Mouse (Mus musculus) heart, embryonic 12.5 days (tissue): ENCODE measurements around the gene Arhgap10. TPM values are rescaled to one million over a fixed set of nuclear protein-coding genes. Genes with fewer than 3 reads are reported as not detected.
A peak's percentile ranks its signal among the peaks of the same experiment; 100 is the strongest.

Source experiments
- ATAC-seq: fragments of 200-750 bp; cut with Nextera tagmentation; 2 replicates; pipeline ENCODE4 v1.8.0; 2017; ENCODE audit warnings: moderate TSS enrichment, moderate library complexity; ENCODE audit not compliant: insufficient number of reproducible peaks, low FRiP score
- H3K27ac ChIP-seq: fragments of 300-500 bp; sonication (generic); 2 replicates; pipeline ENCODE4 v1.5.1; 2016; ENCODE audit warnings: mild to moderate bottlenecking, moderate library complexity; ENCODE audit not compliant: poor library complexity, severe bottlenecking
- H3K27me3 ChIP-seq: fragments of 300-500 bp; sonication (generic); replicated peaks from 2 replicates; pipeline ENCODE4 v1.6.1; 2016; ENCODE audit warnings: mild to moderate bottlenecking, moderate library complexity
- H3K36me3 ChIP-seq: fragments of 300-500 bp; sonication (generic); 2 replicates; pipeline ENCODE4 v1.6.1; 2016; ENCODE audit warnings: mild to moderate bottlenecking, moderate library complexity
- H3K4me1 ChIP-seq: fragments of 300-500 bp; sonication (generic); replicated peaks from 2 replicates; pipeline ENCODE4 v1.6.1; 2016; ENCODE audit warnings: mild to moderate bottlenecking
- H3K4me2 ChIP-seq: fragments of 300-500 bp; sonication (generic); 2 replicates; pipeline ENCODE4 v1.6.1; 2016; ENCODE audit warnings: mild to moderate bottlenecking, moderate library complexity
- H3K4me3 ChIP-seq: fragments of 300-500 bp; sonication (generic); 2 replicates; pipeline ENCODE4 v1.5.1; 2016; ENCODE audit warnings: mild to moderate bottlenecking
- H3K9ac ChIP-seq: fragments of 300-500 bp; sonication (generic); 2 replicates; pipeline ENCODE4 v1.6.1; 2016; ENCODE audit warnings: mild to moderate bottlenecking, moderate library complexity
- H3K9me3 ChIP-seq: fragments of 300-500 bp; sonication (generic); replicated peaks from 2 replicates; pipeline ENCODE4 v1.6.1; 2016; ENCODE audit warnings: mild to moderate bottlenecking, moderate library complexity
- WGBS: fragments of 180-500 bp; shearing (Covaris S2); methylation state at CpG from one replicate; pipeline ENCODE4 v1.1.7; 2016; 5-methylcytosine and 5-hydroxymethylcytosine counted together
- polyA plus RNA-seq: library from polyadenylated mRNA; unstranded; fragments of >200 nt; fragmentation: Nextera tagmentation; extraction: Ambion mirVana; gene quantifications from 2 replicates; pipeline ENCODE4 v1.2.1, GENCODE M21; 2016

The Arhgap10 gene
- polyA plus RNA-seq = 23.8 and 25.3 TPM in 2 replicates

GRCm38 (mm10) chr8:77517301-77518200 lies at the start of gene Arhgap10:
Gene Arhgap10, minus strand, starts transcription at chr8:77517953.
- WGBS = under 1% methylated on average over 84 of the region's 95 CpGs
- Histone ChIP-seq H3K4me1 (peaks cover 40% of the 10 kb centered on the region), H3K4me3 (peak within 1 kb of the TSS; percentile 87), H3K9ac (peak within 1 kb of the TSS; percentile 94), H3K27me3 (no peaks in the 10 kb centered on the region), H3K36me3 (no peaks in the 10 kb centered on the region; the same call in 1 of the 2 replicates), H3K27ac (peak within 1 kb of the TSS; percentile 92), H3K9me3 (no peaks in the 10 kb centered on the region), H3K4me2 (peak within 1 kb of the TSS; percentile 87)
- ATAC-seq = peak; percentile 90

DNA sequence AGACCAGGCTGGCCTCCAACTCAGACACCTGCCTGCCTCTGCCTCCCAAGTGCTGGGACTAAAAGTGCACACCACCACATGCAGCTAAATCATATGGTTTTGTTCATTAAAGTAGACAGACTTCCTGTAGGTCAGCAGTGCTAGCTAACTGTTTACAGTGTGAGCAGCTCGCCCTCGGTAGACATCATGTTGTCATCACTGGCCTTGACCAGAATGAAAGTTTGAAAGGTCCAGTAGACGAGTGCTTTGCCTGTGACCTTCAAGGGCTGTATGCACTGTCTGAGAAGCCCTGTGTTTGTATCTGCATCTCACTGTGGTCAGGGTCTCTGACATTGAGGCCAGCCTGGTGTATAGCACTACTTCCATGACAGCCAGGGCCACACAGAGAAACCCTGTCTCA lies 43.7 kb upstream of the Arhgap10 start:
- WGBS = 82% methylated on average over 3 of the region's 3 CpGs
- Histone ChIP-seq H3K9me3 (no peaks in the 10 kb centered on the region), H3K4me2 (no peak overlapping the region), H3K27ac (no peak overlapping the region), H3K9ac (no peak overlapping the region), H3K4me1 (no peaks in the 10 kb centered on the region), H3K27me3 (no peaks in the 10 kb centered on the region), H3K4me3 (no peak overlapping the region), H3K36me3 (peaks cover 80% of the 10 kb centered on the region)
- ATAC-seq = no peak

GRCm38 (mm10) chr8:77552491-77552890 lies 34.7 kb upstream of the Arhgap10 start:
- ATAC-seq = no peak
- WGBS = 94% methylated on average over 3 of the region's 3 CpGs
- H3K4me2 ChIP-seq = no peak overlapping the region
- H3K4me3 ChIP-seq = no peak overlapping the region
- no peak overlapping the region for H3K9ac ChIP-seq
- H3K4me1 ChIP-seq = peaks cover 6% of the 10 kb centered on the region; the same call in 1 of the 2 replicates
- no peaks in the 10 kb centered on the region for H3K9me3 ChIP-seq
- H3K27ac ChIP-seq = no peak overlapping the region
- peaks cover 55% of the 10 kb centered on the region for H3K36me3 ChIP-seq
- H3K27me3 ChIP-seq = no peaks in the 10 kb centered on the region

GRCm38 (mm10) chr8:77549881-77550580 lies 32.3 kb upstream of the Arhgap10 start:
- Histone ChIP-seq H3K36me3 (peaks cover 32% of the 10 kb centered on the region), H3K4me1 (peaks cover 6% of the 10 kb centered on the region; the same call in 1 of the 2 replicates), H3K9me3 (no peaks in the 10 kb centered on the region), H3K4me2 (peak overlapping the region; percentile 96), H3K27ac (peak overlapping the region; percentile 88; the same call in 1 of the 2 replicates), H3K9ac (peak overlapping the region; percentile 97), H3K4me3 (peak overlapping the region; percentile 84), H3K27me3 (no peaks in the 10 kb centered on the region)
- no peak for ATAC-seq
- whole genome bisulfite sequencing = 21% methylated on average over 7 of the region's 7 CpGs

DNA sequence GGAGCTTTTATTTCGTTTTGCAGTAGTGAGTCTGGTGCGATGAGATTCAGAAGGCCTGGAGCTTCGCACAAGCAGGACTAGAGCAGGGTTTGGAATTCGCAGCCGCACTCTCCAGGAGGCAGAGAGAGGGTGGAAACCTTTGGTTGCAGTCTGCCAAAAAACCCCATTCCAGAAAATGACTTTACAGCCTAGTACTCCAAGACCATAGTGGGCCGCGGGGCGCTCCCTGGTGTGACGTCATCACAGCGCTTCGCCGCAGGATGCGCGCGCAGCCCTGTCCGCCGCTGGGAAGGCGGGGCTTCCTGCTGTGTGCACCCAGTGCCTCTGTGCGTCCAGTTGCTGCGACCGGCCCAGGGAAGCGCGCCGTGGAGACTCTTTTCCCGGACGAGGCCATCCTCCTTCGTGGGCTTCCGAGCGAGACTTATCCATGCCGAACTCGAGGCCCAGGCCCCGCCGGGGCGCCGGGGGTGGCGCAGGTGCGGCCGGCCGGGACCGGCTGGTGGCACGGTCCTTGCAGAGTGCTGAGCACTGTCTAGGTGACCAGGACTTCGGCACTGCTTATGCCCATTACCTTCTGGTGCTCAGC lies 31.5 kb upstream of the Arhgap10 start, which contains the start of gene Prmt9:
TSS of gene Prmt9 (plus strand) at position 277 of the 586 bp plus-strand sequence.
- no peaks in the 10 kb centered on the region for H3K9me3 ChIP-seq
- H3K9ac ChIP-seq = peak within 1 kb of the TSS; percentile 97
- H3K4me3 ChIP-seq = peak within 1 kb of the TSS; percentile 84
- ATAC-seq = peak; percentile 98
- 4% methylated on average over 42 of the region's 42 CpGs for whole genome bisulfite sequencing
- H3K4me2 ChIP-seq = peak within 1 kb of the TSS; percentile 96
- H3K27ac ChIP-seq = peak within 1 kb of the TSS; percentile 88
- peaks cover 6% of the 10 kb centered on the region; the same call in 1 of the 2 replicates for H3K4me1 ChIP-seq
- no peaks in the 10 kb centered on the region for H3K27me3 ChIP-seq
- peaks cover 27% of the 10 kb centered on the region for H3K36me3 ChIP-seq

- H3K4me2 ChIP-seq = no peak overlapping the region
- no peak overlapping the region for H3K9ac ChIP-seq
- no peaks in the 10 kb centered on the region for H3K9me3 ChIP-seq
- H3K27me3 ChIP-seq = no peaks in the 10 kb centered on the region
- ATAC-seq = no peak
- H3K27ac ChIP-seq = no peak overlapping the region
- no peaks in the 10 kb centered on the region for H3K36me3 ChIP-seq
- H3K4me3 ChIP-seq = no peak overlapping the region
- 0 out of 2 replicates have a peak, but pooled peaks cover under 1% of the 10 kb centered on the region for H3K4me1 ChIP-seq
- WGBS = 83% methylated on average over 4 of the region's 4 CpGs
Measured at GRCm38 (mm10) chr8:77545616-77546015, 27.9 kb upstream of the Arhgap10 start.

GRCm38 (mm10) chr8:77544428-77544827 lies 26.7 kb upstream of the Arhgap10 start:
- Histone ChIP-seq H3K27me3 (no peaks in the 10 kb centered on the region), H3K27ac (no peak overlapping the region), H3K36me3 (no peaks in the 10 kb centered on the region), H3K4me2 (no peak overlapping the region), H3K9me3 (no peaks in the 10 kb centered on the region), H3K4me3 (no peak overlapping the region), H3K4me1 (no peaks in the 10 kb centered on the region), H3K9ac (no peak overlapping the region)
- ATAC-seq = no peak
- WGBS = 39% methylated on average over 3 of the region's 3 CpGs

DNA sequence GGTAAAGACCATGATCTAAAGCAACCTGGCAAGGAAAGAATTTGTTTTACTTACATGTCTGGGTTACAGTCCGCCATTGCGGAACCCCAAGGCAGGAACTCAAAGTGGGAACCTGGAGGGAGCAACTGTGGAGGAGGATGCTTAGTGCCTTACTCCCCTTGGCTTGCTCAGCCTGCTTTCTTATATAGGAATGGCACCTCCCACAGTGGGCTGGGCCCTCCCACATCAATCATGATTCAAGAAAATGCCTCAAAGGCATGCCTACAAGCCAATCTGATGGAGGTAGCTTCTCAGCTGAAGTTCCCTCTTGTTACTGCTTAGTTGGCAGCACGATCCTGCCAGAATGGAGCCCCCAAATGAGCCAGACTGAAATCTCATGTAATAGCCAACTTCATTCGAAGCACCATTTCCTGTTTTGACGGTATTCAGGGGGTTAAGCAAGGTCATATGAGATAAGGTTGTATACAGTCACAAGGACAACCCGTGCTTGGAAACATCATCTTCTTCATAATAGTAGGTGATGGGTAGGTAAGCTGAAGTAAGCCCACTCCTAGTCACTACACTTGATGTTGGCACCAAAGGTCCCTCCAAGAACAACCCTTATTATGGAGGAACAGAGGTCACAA lies 25.5 kb upstream of the Arhgap10 start:
- H3K27ac ChIP-seq = no peak overlapping the region
- 71% methylated on average over 6 of the region's 6 CpGs for WGBS
- no peaks in the 10 kb centered on the region for H3K36me3 ChIP-seq
- H3K4me3 ChIP-seq = no peak overlapping the region
- no peaks in the 10 kb centered on the region for H3K27me3 ChIP-seq
- H3K9ac ChIP-seq = no peak overlapping the region
- ATAC-seq = no peak
- H3K4me1 ChIP-seq = no peaks in the 10 kb centered on the region
- H3K9me3 ChIP-seq = no peaks in the 10 kb centered on the region
- no peak overlapping the region for H3K4me2 ChIP-seq

- H3K4me3 ChIP-seq = no peak overlapping the region
- H3K27me3 ChIP-seq = no peaks in the 10 kb centered on the region
- no peak overlapping the region for H3K27ac ChIP-seq
- H3K4me2 ChIP-seq = no peak overlapping the region
- H3K4me1 ChIP-seq = no peaks in the 10 kb centered on the region
- no peaks in the 10 kb centered on the region for H3K9me3 ChIP-seq
- H3K36me3 ChIP-seq = no peaks in the 10 kb centered on the region
- 83% methylated on average over 1 of the region's 1 CpGs for WGBS
- ATAC-seq = no peak
- H3K9ac ChIP-seq = no peak overlapping the region
Measured at GRCm38 (mm10) chr8:77538256-77538655, 20.5 kb upstream of the Arhgap10 start.

- Histone ChIP-seq H3K4me1 (no peaks in the 10 kb centered on the region), H3K4me2 (no peak overlapping the region), H3K27me3 (no peaks in the 10 kb centered on the region), H3K27ac (no peak overlapping the region), H3K4me3 (no peak overlapping the region), H3K9ac (no peak overlapping the region), H3K9me3 (no peaks in the 10 kb centered on the region), H3K36me3 (no peaks in the 10 kb centered on the region)
- 80% methylated on average over 12 of the region's 12 CpGs for WGBS
- ATAC-seq = no peak
Measured at GRCm38 (mm10) chr8:77536821-77537220, 19.1 kb upstream of the Arhgap10 start.
